Mouse (Mus musculus) megakaryocyte progenitor cell, adult 5-6 weeks (primary cell): ENCODE results near the gene Mcf2l. TPM values are rescaled to one million over a fixed set of nuclear protein-coding genes. Genes with fewer than 3 reads are reported as not detected.

ENCODE experiments used
- ATAC-seq: replicated peaks from 2 replicates; pipeline ENCODE4 v1.8.0; 2016; ENCODE audit warnings: mild to moderate bottlenecking, moderate TSS enrichment, inconsistent platforms; ENCODE audit not compliant: poor library complexity
- total RNA-seq, 2 experiments: library from RNA; stranded (forward) in 1 of 2; stranded (reverse) in 1 of 2; fragments of 157-497, 149-512 nt in 1 of 2; fragments of 200-1000 nt in 1 of 2; gene quantifications; 2 replicates each; pipeline versions ENCODE4 v1.2.3 to v1.2.4; 2015 to 2017

The Mcf2l gene
- total RNA-seq, 2 experiments from 2014 or later: 8.8 to 20.2 TPM

- ATAC-seq: no peak
Observed at GRCm38 (mm10) chr8:13050550-13050949, 176.9 kb downstream of the Mcf2l start.

GRCm38 (mm10) chr8:13057351-13057750 is 183.7 kb downstream of the Mcf2l start:
- ATAC-seq: no peak

- no peak for ATAC-seq
Observed at GRCm38 (mm10) chr8:13060441-13061150, 187.0 kb downstream of the Mcf2l start, which contains the start of gene Proz. Proz (plus strand) TSS chr8:13060914.

GRCm38 (mm10) chr8:13063112-13063511 is 189.5 kb downstream of the Mcf2l start:
- ATAC-seq: no peak

Other genes starting within 250 kb of the Mcf2l start
- 46.9 and 56.7 TPM in 2 replicates for gene Tubgcp3, start 201.6 kb upstream of the Mcf2l start, total RNA-seq (2015)
- gene Tubgcp3, start 201.6 kb upstream of the Mcf2l start, total RNA-seq (2017): 53.9 and 54.7 TPM in 2 replicates
- gene Atp11a, start 116.8 kb upstream of the Mcf2l start, total RNA-seq (2015): 14.5 and 17.1 TPM in 2 replicates
- 15.9 and 16.0 TPM in 2 replicates for gene Atp11a, start 116.8 kb upstream of the Mcf2l start, total RNA-seq (2017)
- gene F7, start 152.2 kb downstream of the Mcf2l start, total RNA-seq (2015): 0.15 and 0.72 TPM in 2 replicates
- gene F7, start 152.2 kb downstream of the Mcf2l start, total RNA-seq (2017): 0.44 and 0.79 TPM in 2 replicates
- gene F10, start 163.5 kb downstream of the Mcf2l start, total RNA-seq (2015): 8.3 and 17.8 TPM in 2 replicates
- 21.9 and 28.2 TPM in 2 replicates for gene F10, start 163.5 kb downstream of the Mcf2l start, total RNA-seq (2017)
- not detected in 2 replicates for gene Proz, start 187.1 kb downstream of the Mcf2l start, total RNA-seq (2015)
- 0.04 TPM in 1 of 2 replicates, not detected in the other for gene Proz, start 187.1 kb downstream of the Mcf2l start, total RNA-seq (2017)
- gene Pcid2, start 231.7 kb downstream of the Mcf2l start, total RNA-seq (2015): 18.5 and 20.6 TPM in 2 replicates
- gene Pcid2, start 231.7 kb downstream of the Mcf2l start, total RNA-seq (2017): 16.5 and 17.1 TPM in 2 replicates
- gene Cul4a, start 231.8 kb downstream of the Mcf2l start, total RNA-seq (2015): 84.2 and 89.0 TPM in 2 replicates
- 78.0 and 102 TPM in 2 replicates for gene Cul4a, start 231.8 kb downstream of the Mcf2l start, total RNA-seq (2017)